8 mouse cellular contexts compared by ENCODE assay signal in the genomic region with DNA sequence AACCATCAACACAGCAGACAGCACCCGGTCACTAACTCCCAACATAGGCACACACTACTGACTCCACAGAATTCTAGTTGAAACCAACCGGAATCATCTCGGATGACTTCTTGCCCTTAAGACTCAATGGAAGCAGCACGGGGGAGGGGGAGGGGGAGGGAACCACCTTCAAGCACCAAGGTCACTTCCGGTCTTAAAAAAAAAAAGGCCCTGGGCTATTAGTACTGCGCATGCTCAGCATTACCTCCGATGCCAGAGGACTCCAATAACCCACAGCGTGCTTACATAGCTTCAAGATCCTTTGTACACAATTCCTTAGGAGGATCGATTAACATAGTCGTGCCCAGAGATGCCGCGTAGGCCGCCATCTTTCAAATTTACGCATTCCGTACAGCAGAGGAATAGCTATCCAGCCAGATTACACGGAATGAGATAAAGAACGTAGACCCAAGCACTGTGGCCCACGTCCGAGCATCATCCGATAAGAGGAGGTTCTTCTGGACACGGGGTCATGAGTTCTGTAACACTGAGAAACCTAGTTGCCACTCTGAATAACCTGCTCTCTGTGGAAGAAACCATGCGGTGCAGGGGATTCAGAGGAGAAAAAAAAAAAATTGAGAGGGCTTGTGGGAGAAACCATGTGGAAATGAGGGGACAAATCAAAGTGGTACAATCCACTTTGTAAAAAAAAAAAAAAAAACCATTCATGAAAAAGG. TPM values are rescaled to one million over a fixed set of nuclear protein-coding genes. Genes with fewer than 3 reads are reported as not detected.
DNase-seq lines count a peak whose midpoint lies in the region; ATAC-seq and TF ChIP-seq lines count a peak whose summit lies in the region.

TSS of gene Zfp27 (minus strand) at position 607 of the 716 bp plus-strand sequence.

- peak within 1 kb of the TSS; percentile 72 for H3K4me2 ChIP-seq in embryonic facial prominence, embryonic 15.5 days (replicated peaks)
- peak within 1 kb of the TSS; percentile 75 for H3K4me2 ChIP-seq in limb, embryonic 14.5 days (replicated peaks; ENCODE audit: low read depth, low read length, severe bottlenecking)
- H3K4me2 ChIP-seq in midbrain, postnatal 0 days (ENCODE audit: low read depth, low read length, poor library complexity, severe bottlenecking), result peak within 1 kb of the TSS; percentile 44

- DNase-seq in A20 (ENCODE audit: low read depth, low spot score), result peak; percentile 90
- DNase-seq in heart, adult 8-10 months (ENCODE audit: low spot score), result peak; percentile 74
- DNase-seq in kidney, adult 9 months, result peak; percentile 83
- peak; percentile 98 for DNase-seq in limb, embryonic 14.5 days (ENCODE audit: low spot score)
- peak; percentile 98 for DNase-seq in midbrain, postnatal 0 days (ENCODE audit: low spot score)
- DNase-seq in spleen, postnatal 36 days (ENCODE audit: low spot score in 2 of 2), result peak; percentile 58 to 72

- TF ChIP-seq CTCF in bone marrow, adult 2 months (IDR thresholded peaks at IDR 0.05; ENCODE audit: control insufficient read depth, insufficient read depth, low read length), result no peak
- TF ChIP-seq CTCF in midbrain, postnatal 0 days (IDR thresholded peaks at IDR 0.05), result peak; percentile 9; the same call in 1 of the 2 replicates

- no peaks in the 10 kb centered on the region for H3K27me3 ChIP-seq in embryonic facial prominence, embryonic 15.5 days
- H3K27me3 ChIP-seq in limb, embryonic 14.5 days (ENCODE audit: control insufficient read depth, insufficient read depth, low read length), result no peaks in the 10 kb centered on the region
- H3K27me3 ChIP-seq in midbrain, postnatal 0 days (ENCODE audit: insufficient read depth, low read length), result no peaks in the 10 kb centered on the region

- peak within 1 kb of the TSS; percentile 78 for H3K4me3 ChIP-seq in bone marrow, adult 2 months (replicated peaks; ENCODE audit: control insufficient read depth, low read depth, low read length)
- peak within 1 kb of the TSS; percentile 60 for H3K4me3 ChIP-seq in embryonic facial prominence, embryonic 15.5 days (replicated peaks)
- H3K4me3 ChIP-seq in limb, embryonic 14.5 days (replicated peaks; ENCODE audit: low read length), result peak within 1 kb of the TSS; percentile 59
- peak within 1 kb of the TSS; percentile 41 for H3K4me3 ChIP-seq in midbrain, postnatal 0 days (ENCODE audit: low read depth, low read length)

- H3K9me3 ChIP-seq in embryonic facial prominence, embryonic 15.5 days (replicated peaks), result no peaks in the 10 kb centered on the region
- no peaks in the 10 kb centered on the region for H3K9me3 ChIP-seq in limb, embryonic 14.5 days (ENCODE audit: control insufficient read depth, low read length)
- no peaks in the 10 kb centered on the region for H3K9me3 ChIP-seq in midbrain, postnatal 0 days (ENCODE audit: low read length)

- TF ChIP-seq POLR2A in bone marrow, adult 2 months (IDR thresholded peaks at IDR 0.05; ENCODE audit: borderline replicate concordance, control insufficient read depth, low read depth, low read length), result no peak
- 0 out of 2 replicates have a peak, but pooled peaks have one; percentile 27 for TF ChIP-seq POLR2A in limb, embryonic 14.5 days (IDR thresholded peaks at IDR 0.05; ENCODE audit: borderline replicate concordance, extremely low read depth, insufficient read depth, insufficient read length)

- under 1% methylated on average over 22 of the region's 22 CpGs for WGBS in bone marrow, adult 2 months
- 1% methylated on average over 22 of the region's 22 CpGs for WGBS in embryonic facial prominence, embryonic 15.5 days
- WGBS in limb, embryonic 14.5 days, result under 1% methylated on average over 22 of the region's 22 CpGs
- WGBS in midbrain, postnatal 0 days, result under 1% methylated on average over 22 of the region's 22 CpGs

- peaks cover 18% of the 10 kb centered on the region for H3K36me3 ChIP-seq in embryonic facial prominence, embryonic 15.5 days
- peaks cover 16% of the 10 kb centered on the region; the same call in 1 of the 2 replicates for H3K36me3 ChIP-seq in limb, embryonic 14.5 days (ENCODE audit: control insufficient read depth, insufficient read depth, low read length)
- H3K36me3 ChIP-seq in midbrain, postnatal 0 days (ENCODE audit: insufficient read depth, low read length), result peaks cover 3% of the 10 kb centered on the region; the same call in 1 of the 2 replicates

- peak; percentile 87 for ATAC-seq in embryonic facial prominence, embryonic 15.5 days (ENCODE audit: insufficient number of reproducible peaks, low FRiP score, low TSS enrichment, low read depth)
- peak; percentile 80 for ATAC-seq in limb, embryonic 14.5 days (ENCODE audit: low FRiP score, low read depth)
- ATAC-seq in midbrain, postnatal 0 days (ENCODE audit: low FRiP score), result peak; percentile 90

- peak within 1 kb of the TSS; percentile 55 for H3K9ac ChIP-seq in embryonic facial prominence, embryonic 15.5 days
- H3K9ac ChIP-seq in limb, embryonic 14.5 days (ENCODE audit: low read depth, low read length, severe bottlenecking), result peak within 1 kb of the TSS; percentile 58
- peak within 1 kb of the TSS; percentile 54 for H3K9ac ChIP-seq in midbrain, postnatal 0 days (replicated peaks; ENCODE audit: low read length, poor library complexity, severe bottlenecking)

- peaks cover 1% of the 10 kb centered on the region; the same call in 1 of the 2 replicates for H3K4me1 ChIP-seq in bone marrow, adult 2 months (ENCODE audit: control insufficient read depth, insufficient read depth, low read length)
- peaks cover 24% of the 10 kb centered on the region for H3K4me1 ChIP-seq in embryonic facial prominence, embryonic 15.5 days
- peaks cover 14% of the 10 kb centered on the region for H3K4me1 ChIP-seq in limb, embryonic 14.5 days (ENCODE audit: control insufficient read depth, insufficient read depth, low read length)
- peaks cover 6% of the 10 kb centered on the region; the same call in 1 of the 2 replicates for H3K4me1 ChIP-seq in midbrain, postnatal 0 days (ENCODE audit: insufficient read depth, low read length)

- H3K27ac ChIP-seq in bone marrow, adult 2 months (ENCODE audit: control insufficient read depth, insufficient read depth, low read depth, low read length, poor library complexity), result peak within 1 kb of the TSS; percentile 4; the same call in 1 of the 2 replicates
- peak within 1 kb of the TSS; percentile 98 for H3K27ac ChIP-seq in embryonic facial prominence, embryonic 15.5 days (replicated peaks)
- peak within 1 kb of the TSS; percentile 93 for H3K27ac ChIP-seq in limb, embryonic 14.5 days (replicated peaks; ENCODE audit: low read depth, low read length)
- H3K27ac ChIP-seq in midbrain, postnatal 0 days (ENCODE audit: low read depth, low read length), result peak within 1 kb of the TSS; percentile 94

RNA-seq across cellular contexts. Expression of gene Zfp27, which starts in this region (rescaled TPM):
- polyA plus RNA-seq in bone marrow, adult 2 months (2011; ENCODE audit: insufficient read depth, insufficient read length, low replicate concordance, missing spikeins), result 0.97 and 3.4 TPM in 2 replicates
- 11.8 and 11.9 TPM in 2 replicates for polyA plus RNA-seq in embryonic facial prominence, embryonic 15.5 days (2015; fragmentation: Nextera tagmentation; extraction: Ambion mirVana)
- 1 to 10 TPM; 8.4 to 9.3 (median 8.6) TPM for total RNA-seq in heart, adult 8-10 months (2022)
- polyA plus RNA-seq in limb, embryonic 14.5 days (2012; rRNA removed), result 10.1 and 11.9 TPM in 2 replicates
- polyA plus RNA-seq in limb, embryonic 14.5 days (2014; fragmentation: Nextera tagmentation; extraction: Ambion mirVana), result 13.6 and 14.4 TPM in 2 replicates
- 15.7 and 18.0 TPM in 2 replicates for total RNA-seq in midbrain, postnatal 0 days (2014; rRNA removed)
- polyA plus RNA-seq in midbrain, postnatal 0 days (2015; fragmentation: Nextera tagmentation; extraction: Ambion mirVana), result 7.9 and 8.5 TPM in 2 replicates

Comparison
In these comparisons a context has a peak if more than half of its experiments do, and no peak if none do; other contexts are left out.
1. Peak in every context shown above with its lines: DNase-seq, ATAC-seq, H3K4me3 ChIP-seq and H3K27ac ChIP-seq.
2. H3K27ac ChIP-seq: peak in every context shown above with its lines; median percentile 98 in embryonic facial prominence, embryonic 15.5 days; 94 in midbrain, postnatal 0 days; 93 in limb, embryonic 14.5 days; 4 in bone marrow, adult 2 months.